Mouse (Mus musculus) heart, embryonic 12.5 days (tissue): ENCODE measurements around the gene Kcmf1. TPM values are rescaled to one million over a fixed set of nuclear protein-coding genes. Genes with fewer than 3 reads are reported as not detected.

Experiments
- ATAC-seq: fragments of 200-750 bp; cut with Nextera tagmentation; 2 replicates; pipeline ENCODE4 v1.8.0; 2017; ENCODE audit warnings: moderate TSS enrichment, moderate library complexity; ENCODE audit not compliant: insufficient number of reproducible peaks, low FRiP score
- H3K27ac ChIP-seq: fragments of 300-500 bp; sonication (generic); 2 replicates; pipeline ENCODE4 v1.5.1; 2016; ENCODE audit warnings: mild to moderate bottlenecking, moderate library complexity; ENCODE audit not compliant: poor library complexity, severe bottlenecking
- H3K27me3 ChIP-seq: fragments of 300-500 bp; sonication (generic); replicated peaks from 2 replicates; pipeline ENCODE4 v1.6.1; 2016; ENCODE audit warnings: mild to moderate bottlenecking, moderate library complexity
- H3K36me3 ChIP-seq: fragments of 300-500 bp; sonication (generic); 2 replicates; pipeline ENCODE4 v1.6.1; 2016; ENCODE audit warnings: mild to moderate bottlenecking, moderate library complexity
- H3K4me1 ChIP-seq: fragments of 300-500 bp; sonication (generic); replicated peaks from 2 replicates; pipeline ENCODE4 v1.6.1; 2016; ENCODE audit warnings: mild to moderate bottlenecking
- H3K4me2 ChIP-seq: fragments of 300-500 bp; sonication (generic); 2 replicates; pipeline ENCODE4 v1.6.1; 2016; ENCODE audit warnings: mild to moderate bottlenecking, moderate library complexity
- H3K4me3 ChIP-seq: fragments of 300-500 bp; sonication (generic); 2 replicates; pipeline ENCODE4 v1.5.1; 2016; ENCODE audit warnings: mild to moderate bottlenecking
- H3K9ac ChIP-seq: fragments of 300-500 bp; sonication (generic); 2 replicates; pipeline ENCODE4 v1.6.1; 2016; ENCODE audit warnings: mild to moderate bottlenecking, moderate library complexity
- H3K9me3 ChIP-seq: fragments of 300-500 bp; sonication (generic); replicated peaks from 2 replicates; pipeline ENCODE4 v1.6.1; 2016; ENCODE audit warnings: mild to moderate bottlenecking, moderate library complexity
- WGBS: fragments of 180-500 bp; shearing (Covaris S2); methylation state at CpG from one replicate; pipeline ENCODE4 v1.1.7; 2016; 5-methylcytosine and 5-hydroxymethylcytosine counted together
- polyA plus RNA-seq: library from polyadenylated mRNA; unstranded; fragments of >200 nt; fragmentation: Nextera tagmentation; extraction: Ambion mirVana; gene quantifications from 2 replicates; pipeline ENCODE4 v1.2.1, GENCODE M21; 2016

Gene Kcmf1
- polyA plus RNA-seq = 46.2 and 50.8 TPM in 2 replicates

DNA sequence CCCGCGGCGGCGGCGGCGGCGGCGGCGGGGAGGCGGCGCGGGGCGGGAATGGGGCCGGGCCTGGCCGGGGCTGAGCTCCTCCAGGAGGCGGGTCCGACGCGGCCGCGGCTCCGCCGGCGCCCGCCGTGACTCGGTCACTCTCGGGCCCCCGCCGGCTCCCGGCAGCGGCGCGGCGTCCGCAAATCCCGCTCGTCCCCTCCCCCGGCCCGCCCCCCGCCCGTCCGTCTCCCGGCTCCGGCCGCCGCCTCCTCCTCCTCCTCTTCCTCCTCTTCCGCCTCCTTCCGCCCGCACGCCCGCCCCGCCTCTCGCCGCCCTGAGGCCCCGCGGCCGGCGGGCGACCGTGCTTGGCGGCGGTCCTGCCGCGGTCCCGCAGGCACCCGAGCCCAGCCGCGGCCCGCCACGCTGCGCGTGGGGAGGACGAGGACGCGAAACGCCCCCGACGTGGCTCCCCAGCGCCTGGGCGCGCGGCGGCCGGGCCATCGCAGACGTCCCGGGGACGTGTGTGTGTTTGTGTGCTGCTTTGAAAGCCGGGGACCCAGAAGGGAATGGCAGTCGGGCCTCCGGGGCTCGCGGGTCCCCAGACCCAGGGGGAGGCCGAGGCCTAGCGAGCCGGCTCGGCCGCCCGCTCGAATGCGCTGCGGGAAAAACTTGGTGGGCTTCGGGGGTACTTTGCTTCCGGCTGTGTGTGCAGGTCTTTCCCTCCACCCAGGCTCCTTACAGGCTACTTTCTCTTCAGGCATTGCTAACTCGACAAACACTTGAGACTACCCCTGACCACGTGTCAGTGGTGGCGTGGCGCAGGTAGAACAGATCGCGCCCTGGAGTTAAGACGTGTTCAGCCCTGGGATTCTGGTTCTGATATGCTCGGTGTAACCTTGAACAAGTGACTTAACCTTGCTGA, at the start of gene Kcmf1:
Gene Kcmf1 (minus strand): TSS at position 199 of the 901 bp plus-strand sequence.
- under 1% methylated on average over 66 of the region's 113 CpGs for WGBS
- ATAC-seq = peak; percentile 86
- peak within 1 kb of the TSS; percentile 98 for H3K27ac ChIP-seq
- no peaks in the 10 kb centered on the region for H3K27me3 ChIP-seq
- H3K36me3 ChIP-seq = peaks cover 4% of the 10 kb centered on the region; the same call in 1 of the 2 replicates
- H3K4me2 ChIP-seq = peak within 1 kb of the TSS; percentile 77
- H3K9ac ChIP-seq = peak within 1 kb of the TSS; percentile 100
- H3K4me1 ChIP-seq = peaks cover 30% of the 10 kb centered on the region
- peak within 1 kb of the TSS; percentile 99 for H3K4me3 ChIP-seq
- H3K9me3 ChIP-seq = no peaks in the 10 kb centered on the region

DNA sequence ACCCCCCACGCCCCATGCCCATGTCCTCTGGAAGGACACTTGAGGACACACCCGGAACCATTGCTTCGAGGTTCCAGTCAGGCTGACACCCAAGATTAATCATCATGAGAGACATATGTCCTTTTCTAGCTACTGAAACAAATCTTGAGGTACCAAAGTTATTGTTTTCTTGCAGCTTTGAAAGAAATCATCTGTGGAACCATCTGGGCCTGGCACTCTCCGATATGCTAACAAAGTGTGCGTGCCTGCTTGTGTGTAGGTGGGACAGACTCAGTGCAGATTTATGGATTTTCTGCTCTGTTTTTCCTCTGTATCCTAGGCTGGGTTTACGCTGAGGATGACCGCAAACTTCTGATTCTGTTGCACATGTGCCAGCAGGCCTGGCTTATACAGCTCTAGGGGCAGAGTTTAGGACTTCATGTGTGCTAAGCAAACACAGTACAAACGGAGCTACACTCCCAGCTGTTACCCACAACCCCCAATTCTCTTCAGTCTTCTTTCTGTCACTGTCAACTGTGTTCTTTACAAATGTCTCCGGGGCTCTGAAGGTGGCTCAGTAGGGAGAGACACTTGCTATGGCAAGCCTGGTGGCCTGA, 49.5 kb upstream of the Kcmf1 start:
- H3K27me3 ChIP-seq = no peaks in the 10 kb centered on the region
- H3K4me1 ChIP-seq = no peaks in the 10 kb centered on the region
- peaks cover 15% of the 10 kb centered on the region for H3K9me3 ChIP-seq
- no peak overlapping the region for H3K4me2 ChIP-seq
- no peak overlapping the region for H3K9ac ChIP-seq
- no peaks in the 10 kb centered on the region for H3K36me3 ChIP-seq
- no peak overlapping the region for H3K27ac ChIP-seq
- 81% methylated on average over 9 of the region's 9 CpGs for WGBS
- ATAC-seq = no peak
- no peak overlapping the region for H3K4me3 ChIP-seq

DNA sequence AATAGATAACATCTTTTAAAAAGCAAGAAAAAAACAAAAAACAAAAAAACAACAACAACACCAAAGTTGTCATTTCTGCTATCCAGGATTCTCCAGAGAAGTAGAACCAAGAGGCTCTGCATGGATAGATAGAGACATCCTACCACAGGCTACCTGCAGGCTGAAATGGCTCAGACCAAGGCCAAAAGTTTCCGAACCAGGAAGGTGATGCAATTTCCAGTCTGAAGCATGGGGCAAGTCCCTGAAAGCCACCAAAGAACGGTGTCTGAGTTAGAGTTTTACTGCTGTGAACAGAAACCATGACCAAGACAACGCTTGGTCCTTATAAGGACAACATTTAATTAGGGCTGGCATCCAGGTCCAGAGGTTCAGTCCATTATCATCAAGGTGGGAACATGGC, 48.6 kb upstream of the Kcmf1 start:
- Histone ChIP-seq H3K4me2 (no peak overlapping the region), H3K9ac (no peak overlapping the region), H3K4me3 (no peak overlapping the region), H3K27me3 (no peaks in the 10 kb centered on the region), H3K4me1 (no peaks in the 10 kb centered on the region), H3K36me3 (no peaks in the 10 kb centered on the region), H3K9me3 (peaks cover 15% of the 10 kb centered on the region), H3K27ac (no peak overlapping the region)
- no peak for ATAC-seq
- 83% methylated on average over 3 of the region's 3 CpGs for WGBS

DNA sequence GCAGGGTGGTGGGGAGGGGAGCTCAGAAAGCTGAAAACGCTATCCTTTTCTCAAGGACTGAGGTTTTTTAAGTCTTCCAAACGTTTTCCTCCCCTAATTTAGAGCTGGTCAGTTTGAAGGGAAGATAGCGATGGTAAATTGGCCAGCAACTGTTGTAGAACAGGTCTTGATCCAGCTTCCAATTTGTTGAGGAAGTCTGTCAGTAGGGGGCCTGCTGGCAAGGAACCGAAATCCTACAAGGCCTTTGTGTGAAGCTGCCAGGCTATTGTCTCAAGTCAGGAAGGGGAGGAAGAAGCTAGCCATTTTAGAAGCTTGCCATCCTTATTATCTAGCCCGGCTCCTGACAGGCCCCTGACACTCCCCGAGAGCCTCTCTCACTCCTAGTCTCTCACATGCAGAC, 48.2 kb upstream of the Kcmf1 start:
- WGBS = 56% methylated on average over 6 of the region's 6 CpGs

DNA sequence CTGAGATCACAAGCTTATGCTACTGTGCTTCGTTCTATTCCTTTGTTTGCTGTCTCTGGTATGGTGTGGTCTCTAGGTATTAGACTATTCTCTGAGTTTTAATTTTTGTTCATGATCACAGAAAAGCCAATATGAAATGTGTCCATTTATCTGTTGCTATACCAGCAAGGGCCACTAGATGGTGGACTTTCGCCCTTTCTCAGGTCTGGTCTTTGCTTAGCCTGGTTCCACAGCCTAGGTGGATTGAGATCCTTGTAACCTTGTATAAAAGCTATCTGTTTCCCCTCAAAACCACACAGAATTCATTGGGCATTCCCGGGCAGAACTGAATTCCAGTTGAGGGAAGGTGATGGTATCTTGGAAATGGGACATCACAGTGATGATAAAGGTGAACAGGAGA, 40.7 kb upstream of the Kcmf1 start:
- 4% methylated on average over 3 of the region's 3 CpGs for WGBS

More for the DNA sequence above, 48.2 kb upstream of the Kcmf1 start:
- H3K4me2 ChIP-seq = no peak overlapping the region
- H3K4me3 ChIP-seq = no peak overlapping the region
- H3K9me3 ChIP-seq = peaks cover 15% of the 10 kb centered on the region
- H3K4me1 ChIP-seq = no peaks in the 10 kb centered on the region
- no peaks in the 10 kb centered on the region for H3K36me3 ChIP-seq
- no peaks in the 10 kb centered on the region for H3K27me3 ChIP-seq
- ATAC-seq = no peak
- no peak overlapping the region for H3K27ac ChIP-seq
- no peak overlapping the region for H3K9ac ChIP-seq

DNA sequence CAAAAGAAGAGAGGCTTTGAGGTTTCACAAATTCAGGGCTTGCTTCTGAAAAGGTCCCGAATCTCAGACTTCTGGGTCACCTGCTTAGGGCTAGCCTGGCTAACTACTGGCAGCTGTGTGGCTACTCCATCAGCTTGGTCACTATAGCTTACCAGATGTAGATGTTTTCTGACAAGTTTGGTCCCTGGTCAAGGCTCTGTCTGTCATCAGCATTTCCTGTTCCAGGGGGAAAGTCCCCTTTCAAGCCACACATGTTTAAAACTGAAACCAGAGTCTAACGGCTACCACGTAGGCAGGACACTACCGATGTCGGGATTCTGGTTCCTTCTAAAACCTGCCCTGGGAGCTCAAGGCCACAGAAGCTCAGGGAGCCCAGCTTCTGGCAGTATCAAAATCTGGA, 38.1 kb upstream of the Kcmf1 start:
- no peak for ATAC-seq
- H3K9me3 ChIP-seq = 0 out of 2 replicates have a peak, but pooled peaks cover 5% of the 10 kb centered on the region
- H3K9ac ChIP-seq = no peak overlapping the region
- H3K4me1 ChIP-seq = no peaks in the 10 kb centered on the region
- no peaks in the 10 kb centered on the region for H3K27me3 ChIP-seq
- H3K4me3 ChIP-seq = no peak overlapping the region
- H3K4me2 ChIP-seq = no peak overlapping the region
- H3K27ac ChIP-seq = no peak overlapping the region
- 49% methylated on average over 5 of the region's 5 CpGs for WGBS
- no peaks in the 10 kb centered on the region for H3K36me3 ChIP-seq

More for the DNA sequence above, 40.7 kb upstream of the Kcmf1 start:
- ATAC-seq = no peak
- no peak overlapping the region for H3K27ac ChIP-seq
- H3K36me3 ChIP-seq = no peaks in the 10 kb centered on the region
- H3K4me2 ChIP-seq = no peak overlapping the region
- no peaks in the 10 kb centered on the region; the same call in 1 of the 2 replicates for H3K9me3 ChIP-seq
- no peaks in the 10 kb centered on the region for H3K27me3 ChIP-seq
- no peaks in the 10 kb centered on the region for H3K4me1 ChIP-seq
- H3K9ac ChIP-seq = no peak overlapping the region
- no peak overlapping the region for H3K4me3 ChIP-seq

DNA sequence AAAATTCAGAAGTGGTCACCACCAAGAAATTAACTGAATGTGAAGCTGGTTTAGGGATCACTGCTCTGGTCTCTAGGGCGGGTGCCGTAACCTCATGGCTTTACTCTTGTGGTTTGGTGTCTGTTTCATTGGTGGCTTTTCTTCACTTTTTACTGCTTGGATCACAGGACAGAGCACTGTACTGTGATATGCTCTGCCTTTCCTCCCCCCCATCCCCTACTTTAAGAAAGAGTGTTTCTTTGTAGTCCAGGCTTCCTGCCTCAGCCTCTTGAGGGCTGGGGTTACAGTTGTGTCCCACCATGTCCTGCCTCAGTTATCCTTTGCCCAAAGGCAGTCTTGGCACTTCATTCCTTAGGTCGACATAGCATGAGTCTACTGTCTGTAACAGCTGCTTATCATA, 37.7 kb upstream of the Kcmf1 start:
- Histone ChIP-seq H3K27me3 (no peaks in the 10 kb centered on the region), H3K4me2 (no peak overlapping the region), H3K36me3 (no peaks in the 10 kb centered on the region), H3K27ac (no peak overlapping the region), H3K4me1 (no peaks in the 10 kb centered on the region), H3K9me3 (0 out of 2 replicates have a peak, but pooled peaks cover 5% of the 10 kb centered on the region), H3K9ac (no peak overlapping the region), H3K4me3 (no peak overlapping the region)
- no peak for ATAC-seq
- WGBS = 68% methylated on average over 3 of the region's 3 CpGs

DNA sequence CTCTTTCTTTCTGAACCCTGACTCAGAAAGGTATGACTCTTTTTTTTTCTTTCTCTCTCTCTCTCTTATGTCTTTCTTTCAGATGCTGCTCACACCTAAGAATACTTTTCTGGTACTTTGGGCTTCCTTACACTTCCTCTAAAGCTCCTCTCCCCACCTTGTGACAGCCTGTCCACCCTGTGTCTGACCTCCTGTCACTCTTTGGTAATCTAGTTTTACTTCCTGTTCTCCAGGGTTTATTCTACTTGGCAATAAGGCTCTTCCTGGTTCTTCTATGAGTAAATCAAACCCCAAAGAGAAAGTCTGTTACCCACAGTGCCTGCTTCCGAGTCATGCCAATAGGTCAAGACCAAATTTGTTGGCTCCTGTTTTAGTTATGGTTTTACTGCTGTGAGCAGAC, 33.2 kb upstream of the Kcmf1 start:
- ATAC-seq = no peak
- H3K27me3 ChIP-seq = no peaks in the 10 kb centered on the region
- H3K4me2 ChIP-seq = no peak overlapping the region
- H3K9me3 ChIP-seq = 0 out of 2 replicates have a peak, but pooled peaks cover 5% of the 10 kb centered on the region
- H3K36me3 ChIP-seq = no peaks in the 10 kb centered on the region
- no peak overlapping the region for H3K9ac ChIP-seq
- H3K4me1 ChIP-seq = no peaks in the 10 kb centered on the region
- WGBS = 76% methylated on average over 1 of the region's 1 CpGs
- no peak overlapping the region for H3K27ac ChIP-seq
- no peak overlapping the region for H3K4me3 ChIP-seq

DNA sequence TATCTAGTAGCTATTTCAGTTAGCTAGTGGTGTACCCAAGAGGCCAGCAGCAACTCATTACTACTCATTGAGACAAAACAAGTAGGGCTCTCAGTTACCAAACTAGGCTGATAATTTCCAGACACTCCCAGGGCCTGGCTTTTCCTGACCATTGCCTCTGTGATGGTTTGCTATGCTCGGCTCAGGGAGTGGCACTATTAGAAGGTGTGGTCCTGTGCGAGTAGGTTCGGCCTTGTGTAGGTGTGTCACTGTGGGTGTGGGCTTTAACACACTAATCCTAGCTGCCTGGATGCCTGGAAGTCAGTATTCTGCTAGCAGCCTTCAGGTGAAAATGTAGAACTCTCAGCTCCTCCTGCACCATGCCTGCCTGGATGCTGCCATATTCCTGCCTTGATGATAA, 31.8 kb upstream of the Kcmf1 start:
- H3K4me3 ChIP-seq = no peak overlapping the region
- no peak overlapping the region for H3K4me2 ChIP-seq
- no peak overlapping the region for H3K27ac ChIP-seq
- H3K9me3 ChIP-seq = 0 out of 2 replicates have a peak, but pooled peaks cover 5% of the 10 kb centered on the region
- H3K36me3 ChIP-seq = no peaks in the 10 kb centered on the region
- peaks cover 12% of the 10 kb centered on the region for H3K4me1 ChIP-seq
- no peak overlapping the region for H3K9ac ChIP-seq
- H3K27me3 ChIP-seq = no peaks in the 10 kb centered on the region
- ATAC-seq = no peak
- 76% methylated on average over 3 of the region's 3 CpGs for WGBS

DNA sequence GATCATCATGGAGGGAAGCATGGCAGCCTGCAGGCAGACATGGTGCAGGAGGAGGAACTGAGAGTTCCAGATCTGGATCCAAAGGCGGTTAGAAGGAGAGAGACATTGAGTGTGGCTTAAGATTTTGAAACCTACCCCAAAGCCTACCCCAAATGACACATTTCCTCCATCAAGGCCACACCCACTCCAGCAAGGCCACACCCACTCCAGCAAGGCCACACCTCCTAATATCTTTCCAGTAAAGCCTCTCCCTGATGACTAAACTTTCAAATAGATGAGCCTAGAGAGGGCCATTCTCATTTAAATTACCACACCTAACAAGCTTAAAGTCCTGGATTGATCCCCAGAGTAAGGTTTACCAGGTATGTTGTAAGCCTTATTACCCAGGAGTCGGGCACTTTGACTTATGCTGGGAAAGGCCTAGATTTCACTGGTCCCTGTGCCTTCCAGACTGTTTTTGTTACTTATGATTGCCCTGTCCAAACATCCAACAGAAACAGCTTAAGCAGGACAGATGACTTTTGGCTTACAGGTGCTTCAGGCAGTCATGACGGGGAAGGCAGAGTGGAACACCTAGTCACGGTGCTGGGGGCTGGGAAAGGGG, 30.1 kb upstream of the Kcmf1 start:
- WGBS = 86% methylated on average over 4 of the region's 4 CpGs
- Histone ChIP-seq H3K4me3 (no peak overlapping the region), H3K9ac (no peak overlapping the region), H3K36me3 (no peaks in the 10 kb centered on the region), H3K4me2 (no peak overlapping the region), H3K9me3 (0 out of 2 replicates have a peak, but pooled peaks cover 5% of the 10 kb centered on the region), H3K27me3 (no peaks in the 10 kb centered on the region), H3K27ac (no peak overlapping the region), H3K4me1 (peaks cover 13% of the 10 kb centered on the region)
- ATAC-seq = no peak
